Mouse (Mus musculus): ENCODE measurements around the gene Zfp691. TPM values are rescaled to one million over a fixed set of nuclear protein-coding genes. Genes with fewer than 3 reads are reported as not detected.

Zfp691 gene
- polyA plus RNA-seq, 1 experiment from 2014 or later, result 6.1 TPM

GRCm38 (mm10) chr4:119178331-119178730 lies 4.3 kb upstream of the Zfp691 start:
- no peaks in the 10 kb centered on the region for H3K9me3 ChIP-seq (ENCODE audit: control insufficient read depth, low read length)
- H3K36me3 ChIP-seq (ENCODE audit: control insufficient read depth, insufficient read depth), result no peaks in the 10 kb centered on the region
- H3K9ac ChIP-seq (replicated peaks; ENCODE audit: low read depth, low read length), result no peak overlapping the region
- 81% methylated on average over 18 of the region's 18 CpGs for WGBS
- no peaks in the 10 kb centered on the region for H3K27me3 ChIP-seq (replicated peaks; ENCODE audit: control insufficient read depth, insufficient read depth, low read length)
- H3K27ac ChIP-seq (ENCODE audit: low read length), result no peak overlapping the region
- peaks cover 4% of the 10 kb centered on the region for H3K4me1 ChIP-seq (replicated peaks; ENCODE audit: control insufficient read depth, insufficient read depth, low read length)
- no peak overlapping the region for H3K4me2 ChIP-seq (ENCODE audit: low read length)
- no peak for ATAC-seq
- no peak overlapping the region for H3K4me3 ChIP-seq (replicated peaks; ENCODE audit: low read length)

GRCm38 (mm10) chr4:119177702-119178101 lies 3.7 kb upstream of the Zfp691 start:
- Histone ChIP-seq H3K4me3 (replicated peaks; ENCODE audit: low read length) (no peak overlapping the region), H3K9me3 (ENCODE audit: control insufficient read depth, low read length) (no peaks in the 10 kb centered on the region), H3K4me1 (replicated peaks; ENCODE audit: control insufficient read depth, insufficient read depth, low read length) (peaks cover 10% of the 10 kb centered on the region), H3K9ac (replicated peaks; ENCODE audit: low read depth, low read length) (no peak overlapping the region), H3K36me3 (ENCODE audit: control insufficient read depth, insufficient read depth) (no peaks in the 10 kb centered on the region), H3K27me3 (replicated peaks; ENCODE audit: control insufficient read depth, insufficient read depth, low read length) (no peaks in the 10 kb centered on the region), H3K4me2 (ENCODE audit: low read length) (no peak overlapping the region), H3K27ac (ENCODE audit: low read length) (no peak overlapping the region)
- no peak for ATAC-seq
- 77% methylated on average over 5 of the region's 5 CpGs for WGBS

GRCm38 (mm10) chr4:119172919-119173650 lies 910 bp downstream of the Zfp691 start:
- H3K27me3 ChIP-seq (replicated peaks; ENCODE audit: control insufficient read depth, insufficient read depth, low read length), result no peaks in the 10 kb centered on the region
- peaks cover 16% of the 10 kb centered on the region for H3K4me1 ChIP-seq (replicated peaks; ENCODE audit: control insufficient read depth, insufficient read depth, low read length)
- H3K4me2 ChIP-seq (ENCODE audit: low read length), result peak overlapping the region; percentile 91
- peak overlapping the region; percentile 79 for H3K4me3 ChIP-seq (replicated peaks; ENCODE audit: low read length)
- ATAC-seq, result no peak
- H3K27ac ChIP-seq (ENCODE audit: low read length), result no peak overlapping the region
- 38% methylated on average over 18 of the region's 18 CpGs for WGBS
- no peaks in the 10 kb centered on the region for H3K9me3 ChIP-seq (ENCODE audit: control insufficient read depth, low read length)
- H3K9ac ChIP-seq (replicated peaks; ENCODE audit: low read depth, low read length), result peak overlapping the region; percentile 86
- H3K36me3 ChIP-seq (ENCODE audit: control insufficient read depth, insufficient read depth), result no peaks in the 10 kb centered on the region

- WGBS, result 0% methylated on average over 4 of the region's 4 CpGs
- peak; percentile 58; the same call in 1 of the 2 replicates for ATAC-seq
- no peak overlapping the region for H3K27ac ChIP-seq (ENCODE audit: low read length)
These were observed 6.3 kb downstream of the Zfp691 start for GRCm38 (mm10) chr4:119167663-119168062.

GRCm38 (mm10) chr4:119167068-119167467 lies 6.9 kb downstream of the Zfp691 start:
- 85% methylated on average over 4 of the region's 4 CpGs for WGBS
- H3K27ac ChIP-seq (ENCODE audit: low read length), result no peak overlapping the region
- peaks cover 2% of the 10 kb centered on the region; the same call in 1 of the 2 replicates for H3K4me1 ChIP-seq (replicated peaks; ENCODE audit: control insufficient read depth, insufficient read depth, low read length)
- no peak overlapping the region for H3K4me2 ChIP-seq (ENCODE audit: low read length)
- no peaks in the 10 kb centered on the region for H3K36me3 ChIP-seq (ENCODE audit: control insufficient read depth, insufficient read depth)
- H3K27me3 ChIP-seq (replicated peaks; ENCODE audit: control insufficient read depth, insufficient read depth, low read length), result no peaks in the 10 kb centered on the region
- ATAC-seq, result no peak
- no peaks in the 10 kb centered on the region for H3K9me3 ChIP-seq (ENCODE audit: control insufficient read depth, low read length)
- no peak overlapping the region for H3K9ac ChIP-seq (replicated peaks; ENCODE audit: low read depth, low read length)
- H3K4me3 ChIP-seq (replicated peaks; ENCODE audit: low read length), result no peak overlapping the region

More at GRCm38 (mm10) chr4:119167663-119168062, 6.3 kb downstream of the Zfp691 start:
- no peak overlapping the region for H3K4me2 ChIP-seq (ENCODE audit: low read length)
- no peak overlapping the region for H3K4me3 ChIP-seq (replicated peaks; ENCODE audit: low read length)
- H3K4me1 ChIP-seq (replicated peaks; ENCODE audit: control insufficient read depth, insufficient read depth, low read length), result peaks cover 6% of the 10 kb centered on the region
- H3K9ac ChIP-seq (replicated peaks; ENCODE audit: low read depth, low read length), result no peak overlapping the region
- no peaks in the 10 kb centered on the region for H3K9me3 ChIP-seq (ENCODE audit: control insufficient read depth, low read length)
- H3K36me3 ChIP-seq (ENCODE audit: control insufficient read depth, insufficient read depth), result no peaks in the 10 kb centered on the region
- no peaks in the 10 kb centered on the region for H3K27me3 ChIP-seq (replicated peaks; ENCODE audit: control insufficient read depth, insufficient read depth, low read length)

- Histone ChIP-seq H3K9ac (replicated peaks; ENCODE audit: low read depth, low read length) (no peak overlapping the region), H3K36me3 (ENCODE audit: control insufficient read depth, insufficient read depth) (no peaks in the 10 kb centered on the region), H3K9me3 (ENCODE audit: control insufficient read depth, low read length) (no peaks in the 10 kb centered on the region), H3K4me3 (replicated peaks; ENCODE audit: low read length) (no peak overlapping the region), H3K27me3 (replicated peaks; ENCODE audit: control insufficient read depth, insufficient read depth, low read length) (no peaks in the 10 kb centered on the region), H3K27ac (ENCODE audit: low read length) (no peak overlapping the region), H3K4me1 (replicated peaks; ENCODE audit: control insufficient read depth, insufficient read depth, low read length) (no peaks in the 10 kb centered on the region), H3K4me2 (ENCODE audit: low read length) (no peak overlapping the region)
- 81% methylated on average over 7 of the region's 7 CpGs for WGBS
- no peak for ATAC-seq
These were observed 8.1 kb downstream of the Zfp691 start for GRCm38 (mm10) chr4:119165916-119166315.

GRCm38 (mm10) chr4:119162990-119163389 lies 11.0 kb downstream of the Zfp691 start:
- Histone ChIP-seq H3K27ac (ENCODE audit: low read length) (no peak overlapping the region), H3K27me3 (replicated peaks; ENCODE audit: control insufficient read depth, insufficient read depth, low read length) (no peaks in the 10 kb centered on the region), H3K9ac (replicated peaks; ENCODE audit: low read depth, low read length) (no peak overlapping the region), H3K9me3 (ENCODE audit: control insufficient read depth, low read length) (no peaks in the 10 kb centered on the region), H3K4me2 (ENCODE audit: low read length) (no peak overlapping the region), H3K4me3 (replicated peaks; ENCODE audit: low read length) (no peak overlapping the region), H3K36me3 (ENCODE audit: control insufficient read depth, insufficient read depth) (no peaks in the 10 kb centered on the region), H3K4me1 (replicated peaks; ENCODE audit: control insufficient read depth, insufficient read depth, low read length) (no peaks in the 10 kb centered on the region)
- ATAC-seq, result no peak
- WGBS, result 82% methylated on average over 4 of the region's 4 CpGs

- H3K27ac ChIP-seq (ENCODE audit: low read length), result no peak overlapping the region
- 82% methylated on average over 3 of the region's 3 CpGs for WGBS
- no peaks in the 10 kb centered on the region for H3K27me3 ChIP-seq (replicated peaks; ENCODE audit: control insufficient read depth, insufficient read depth, low read length)
- H3K4me2 ChIP-seq (ENCODE audit: low read length), result no peak overlapping the region
- H3K4me1 ChIP-seq (replicated peaks; ENCODE audit: control insufficient read depth, insufficient read depth, low read length), result no peaks in the 10 kb centered on the region
- H3K9ac ChIP-seq (replicated peaks; ENCODE audit: low read depth, low read length), result no peak overlapping the region
- no peak for ATAC-seq
- H3K9me3 ChIP-seq (ENCODE audit: control insufficient read depth, low read length), result no peaks in the 10 kb centered on the region
- H3K36me3 ChIP-seq (ENCODE audit: control insufficient read depth, insufficient read depth), result no peaks in the 10 kb centered on the region
- no peak overlapping the region for H3K4me3 ChIP-seq (replicated peaks; ENCODE audit: low read length)
These were observed 12.6 kb downstream of the Zfp691 start for GRCm38 (mm10) chr4:119161358-119161757.

- ATAC-seq, result no peak
- Histone ChIP-seq H3K27me3 (replicated peaks; ENCODE audit: control insufficient read depth, insufficient read depth, low read length) (no peaks in the 10 kb centered on the region), H3K9me3 (ENCODE audit: control insufficient read depth, low read length) (no peaks in the 10 kb centered on the region), H3K4me3 (replicated peaks; ENCODE audit: low read length) (no peak overlapping the region), H3K36me3 (ENCODE audit: control insufficient read depth, insufficient read depth) (no peaks in the 10 kb centered on the region), H3K9ac (replicated peaks; ENCODE audit: low read depth, low read length) (no peak overlapping the region), H3K4me2 (ENCODE audit: low read length) (no peak overlapping the region), H3K27ac (ENCODE audit: low read length) (no peak overlapping the region), H3K4me1 (replicated peaks; ENCODE audit: control insufficient read depth, insufficient read depth, low read length) (no peaks in the 10 kb centered on the region)
- 92% methylated on average over 5 of the region's 5 CpGs for WGBS
These were observed 16.1 kb downstream of the Zfp691 start for GRCm38 (mm10) chr4:119157891-119158290.
